Mouse (Mus musculus): ENCODE measurements around the gene Flt3.

- TF ChIP-seq POLR2A (IDR thresholded peaks at IDR 0.05; ENCODE audit: low read depth, low read length) (no peak), CTCF (conservative IDR thresholded peaks at IDR 0.05; ENCODE audit: insufficient read depth, insufficient read length, low read depth, low read length) (no peak)
Measured at GRCm38 (mm10) chr5:147408731-147409130, 8.4 kb upstream of the Flt3 start.

All from kidney, adult 2 months (tissue).